ENCODE assay signal across 7 mouse cellular contexts in the genomic region with DNA sequence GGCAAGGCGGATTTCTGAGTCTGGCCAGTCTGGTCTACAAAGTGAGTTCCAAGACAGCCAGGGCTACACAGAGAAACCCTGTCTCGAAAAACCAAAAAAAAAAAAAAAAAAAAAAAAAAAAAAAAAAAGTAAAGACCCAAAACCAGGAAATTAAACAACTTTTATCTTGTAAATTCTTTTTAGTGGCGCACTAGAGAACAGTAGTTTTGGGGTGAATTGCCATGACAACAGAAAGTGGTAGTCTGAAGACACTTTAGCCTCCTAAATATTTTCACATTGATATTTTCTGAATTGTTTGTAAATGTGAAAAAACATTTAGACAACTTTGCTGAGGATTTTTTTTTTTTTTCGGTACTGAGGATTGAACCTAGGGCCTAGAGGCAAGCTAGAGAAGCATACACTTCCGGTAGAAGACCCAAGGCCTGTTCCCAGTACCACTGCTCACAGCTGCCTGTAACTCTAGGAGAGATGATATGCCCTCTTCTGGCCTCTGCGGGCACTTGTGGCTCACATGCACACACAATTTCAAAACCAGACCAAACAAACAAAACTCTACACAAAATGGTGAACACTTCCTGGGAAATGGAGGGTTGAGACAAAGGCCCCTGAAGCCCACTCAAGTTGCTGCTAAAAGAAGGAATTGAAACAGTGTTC. TPM values are rescaled to one million over a fixed set of nuclear protein-coding genes. Genes with fewer than 3 reads are reported as not detected.
DNase-seq lines count a peak whose midpoint lies in the region; ATAC-seq and TF ChIP-seq lines count a peak whose summit lies in the region.

No protein-coding gene starts in this region.

- WGBS in lung, embryonic 14.5 days: 85% methylated on average over 6 of the region's 6 CpGs
- 86% methylated on average over 6 of the region's 6 CpGs for WGBS in embryonic facial prominence, embryonic 10.5 days
- 87% methylated on average over 6 of the region's 6 CpGs for WGBS in hindbrain, embryonic 16.5 days

- H3K79me2 ChIP-seq in myocyte (ENCODE audit: control insufficient read depth, insufficient read depth): peaks cover 31% of the 10 kb centered on the region

- no peak overlapping the region for H3ac ChIP-seq in myocyte (ENCODE audit: control insufficient read depth, insufficient read length)

- TF ChIP-seq POLR2A in myocyte (IDR thresholded peaks at IDR 0.05; ENCODE audit: insufficient read length, low read depth): no peak

- no peak for DNase-seq in lung, embryonic 14.5 days
- DNase-seq in lung, postnatal 36 days: no peak
- DNase-seq in embryonic facial prominence, embryonic 10.5 days (ENCODE audit: low spot score): no peak
- DNase-seq in B cell, adult 2 months: no peak
- no peak for DNase-seq in cerebellum, postnatal 10 days

- H3K4me1 ChIP-seq in lung, embryonic 14.5 days (ENCODE audit: insufficient read depth): no peaks in the 10 kb centered on the region
- peaks cover 14% of the 10 kb centered on the region for H3K4me1 ChIP-seq in embryonic facial prominence, embryonic 10.5 days
- H3K4me1 ChIP-seq in hindbrain, embryonic 16.5 days (ENCODE audit: control insufficient read depth, insufficient read depth, low read depth, low read length): peaks cover 7% of the 10 kb centered on the region

- peak; percentile 21; the same call in 1 of the 2 replicates for TF ChIP-seq CTCF in lung, embryonic 14.5 days (IDR thresholded peaks at IDR 0.05; ENCODE audit: low read depth)

- no peaks in the 10 kb centered on the region for H3K27me3 ChIP-seq in lung, embryonic 14.5 days (ENCODE audit: insufficient read depth, low read length)
- H3K27me3 ChIP-seq in embryonic facial prominence, embryonic 10.5 days (replicated peaks; ENCODE audit: low read depth, poor library complexity, severe bottlenecking): no peaks in the 10 kb centered on the region
- no peaks in the 10 kb centered on the region for H3K27me3 ChIP-seq in hindbrain, embryonic 16.5 days (replicated peaks; ENCODE audit: control insufficient read depth, insufficient read depth, low read length)
- no peaks in the 10 kb centered on the region for H3K27me3 ChIP-seq in myocyte (ENCODE audit: control insufficient read depth, insufficient read depth, insufficient read length)

- H3K36me3 ChIP-seq in lung, embryonic 14.5 days (ENCODE audit: insufficient read depth): peaks cover 51% of the 10 kb centered on the region
- peaks cover 50% of the 10 kb centered on the region for H3K36me3 ChIP-seq in embryonic facial prominence, embryonic 10.5 days (replicated peaks)
- no peaks in the 10 kb centered on the region for H3K36me3 ChIP-seq in hindbrain, embryonic 16.5 days (ENCODE audit: control insufficient read depth, insufficient read depth, low read length)
- peaks cover 13% of the 10 kb centered on the region for H3K36me3 ChIP-seq in myocyte (ENCODE audit: control insufficient read depth, insufficient read depth)

- H3K9ac ChIP-seq in lung, embryonic 14.5 days: no peak overlapping the region
- H3K9ac ChIP-seq in hindbrain, embryonic 16.5 days (ENCODE audit: low read depth, low read length): no peak overlapping the region

- no peaks in the 10 kb centered on the region for H3K9me3 ChIP-seq in lung, embryonic 14.5 days (ENCODE audit: low read depth, low read length)
- H3K9me3 ChIP-seq in embryonic facial prominence, embryonic 10.5 days: no peaks in the 10 kb centered on the region
- no peaks in the 10 kb centered on the region for H3K9me3 ChIP-seq in hindbrain, embryonic 16.5 days (ENCODE audit: control insufficient read depth, low read length)

- no peak for ATAC-seq in lung, embryonic 14.5 days (ENCODE audit: insufficient read depth)
- no peak for ATAC-seq in hindbrain, embryonic 16.5 days

- H3K27ac ChIP-seq in lung, embryonic 14.5 days (ENCODE audit: low read depth): no peak overlapping the region
- H3K27ac ChIP-seq in embryonic facial prominence, embryonic 10.5 days (replicated peaks): no peak overlapping the region; the same call in 1 of the 2 replicates
- peak overlapping the region; percentile 77; the same call in 1 of the 2 replicates for H3K27ac ChIP-seq in hindbrain, embryonic 16.5 days (ENCODE audit: low read depth, low read length)

- peak overlapping the region; percentile 68; the same call in 1 of the 2 replicates for H3K4me2 ChIP-seq in lung, embryonic 14.5 days
- peak overlapping the region; percentile 74 for H3K4me2 ChIP-seq in hindbrain, embryonic 16.5 days (ENCODE audit: low read length)
- H3K4me2 ChIP-seq in myocyte (ENCODE audit: low read depth): peak overlapping the region; percentile 74

- 0 out of 2 replicates have a peak overlapping the region, but pooled peaks have one; percentile 83 for H3K4me3 ChIP-seq in lung, embryonic 14.5 days (ENCODE audit: low read depth, low read length)
- peak overlapping the region; percentile 69 for H3K4me3 ChIP-seq in embryonic facial prominence, embryonic 10.5 days
- peak overlapping the region; percentile 44 for H3K4me3 ChIP-seq in hindbrain, embryonic 16.5 days (ENCODE audit: low read length)
- H3K4me3 ChIP-seq in myocyte: peak overlapping the region; percentile 76

TF ChIP-seq in myocyte, 11 proteins besides CTCF, POLR2A, EP300 and RAD21:
- TF ChIP-seq MYOG (IDR thresholded peaks at IDR 0.05; ENCODE audit: control insufficient read depth in 1 of 3, insufficient read depth in 1 of 3, insufficient read length in 2 of 3, low read depth in 2 of 3) (no peak), CEBPB (IDR thresholded peaks at IDR 0.05; ENCODE audit: insufficient read depth, poor library complexity, severe bottlenecking) (no peak), SRF (IDR thresholded peaks at IDR 0.05; ENCODE audit: control insufficient read depth, insufficient read length, low read depth) (no peak), REST (IDR thresholded peaks at IDR 0.05; ENCODE audit: insufficient read depth, insufficient read length) (no peak), TCF3 (IDR thresholded peaks at IDR 0.05; ENCODE audit: insufficient read length, low read depth) (no peak), TCF12 (IDR thresholded peaks at IDR 0.05; ENCODE audit: insufficient read depth, poor library complexity, severe bottlenecking) (no peak), MAX (IDR thresholded peaks at IDR 0.05; ENCODE audit: low read depth) (no peak), USF1 (IDR thresholded peaks at IDR 0.05; ENCODE audit: low read depth) (no peak), MYOD1 (IDR thresholded peaks at IDR 0.05; ENCODE audit: control insufficient read depth in 1 of 3, insufficient read length in 2 of 3, low read depth in 2 of 3) (no peak)

RNA-seq across cellular contexts. Expression of a gene that starts 1.1 kb away (rescaled TPM):
- polyA plus RNA-seq in lung, embryonic 14.5 days (2014; fragmentation: Nextera tagmentation; extraction: Ambion mirVana): 63.6 and 66.8 TPM in 2 replicates
- 64.4 and 70.4 TPM in 2 replicates for polyA plus RNA-seq in embryonic facial prominence, embryonic 10.5 days (2016; fragmentation: Nextera tagmentation; extraction: Ambion mirVana)
- 118 and 130 TPM in 2 replicates for polyA plus RNA-seq in hindbrain, embryonic 16.5 days (2015; fragmentation: Nextera tagmentation; extraction: Ambion mirVana)
- polyA plus RNA-seq in myocyte (2012; fragmentation: generic; extraction: Trizol): 76.3 TPM

RNA-seq across cellular contexts. Expression of a gene that starts 6.8 kb away (rescaled TPM):
- 1.4 TPM in 2 replicates for polyA plus RNA-seq in lung, embryonic 14.5 days (2014; fragmentation: Nextera tagmentation; extraction: Ambion mirVana)
- 8.6 and 17.3 TPM in 2 replicates for polyA plus RNA-seq in embryonic facial prominence, embryonic 10.5 days (2016; fragmentation: Nextera tagmentation; extraction: Ambion mirVana)
- 0.83 and 0.97 TPM in 2 replicates for polyA plus RNA-seq in hindbrain, embryonic 16.5 days (2015; fragmentation: Nextera tagmentation; extraction: Ambion mirVana)
- 0.17 TPM for polyA plus RNA-seq in myocyte (2012; fragmentation: generic; extraction: Trizol)

RNA-seq across cellular contexts. Expression of a gene that starts 7.6 kb away (rescaled TPM):
- polyA plus RNA-seq in lung, embryonic 14.5 days (2014; fragmentation: Nextera tagmentation; extraction: Ambion mirVana): 105 and 109 TPM in 2 replicates
- 124 and 130 TPM in 2 replicates for polyA plus RNA-seq in embryonic facial prominence, embryonic 10.5 days (2016; fragmentation: Nextera tagmentation; extraction: Ambion mirVana)
- polyA plus RNA-seq in hindbrain, embryonic 16.5 days (2015; fragmentation: Nextera tagmentation; extraction: Ambion mirVana): 18.3 and 24.2 TPM in 2 replicates
- polyA plus RNA-seq in myocyte (2012; fragmentation: generic; extraction: Trizol): 39.9 TPM

RNA-seq across cellular contexts. Expression of a gene that starts 23.3 kb away (rescaled TPM):
- polyA plus RNA-seq in lung, embryonic 14.5 days (2014; fragmentation: Nextera tagmentation; extraction: Ambion mirVana): 9.3 and 9.8 TPM in 2 replicates
- polyA plus RNA-seq in embryonic facial prominence, embryonic 10.5 days (2016; fragmentation: Nextera tagmentation; extraction: Ambion mirVana): 12.9 and 13.5 TPM in 2 replicates
- 14.9 and 16.1 TPM in 2 replicates for polyA plus RNA-seq in hindbrain, embryonic 16.5 days (2015; fragmentation: Nextera tagmentation; extraction: Ambion mirVana)
- 23.3 TPM for polyA plus RNA-seq in myocyte (2012; fragmentation: generic; extraction: Trizol)

RNA-seq across cellular contexts. Expression of a gene that starts 47.5 kb away (rescaled TPM):
- 6.9 and 7.0 TPM in 2 replicates for polyA plus RNA-seq in lung, embryonic 14.5 days (2014; fragmentation: Nextera tagmentation; extraction: Ambion mirVana)
- 5.2 and 6.3 TPM in 2 replicates for polyA plus RNA-seq in embryonic facial prominence, embryonic 10.5 days (2016; fragmentation: Nextera tagmentation; extraction: Ambion mirVana)
- polyA plus RNA-seq in hindbrain, embryonic 16.5 days (2015; fragmentation: Nextera tagmentation; extraction: Ambion mirVana): 7.4 and 8.8 TPM in 2 replicates
- 13.2 TPM for polyA plus RNA-seq in myocyte (2012; fragmentation: generic; extraction: Trizol)
